Mouse (Mus musculus): ENCODE results near the gene Cacna1a. TPM values are rescaled to one million over a fixed set of nuclear protein-coding genes. Genes with fewer than 3 reads are reported as not detected.
A peak's percentile ranks its signal among the peaks of the same experiment; 100 is the strongest.

The Cacna1a gene
- polyA plus RNA-seq, 1 experiment from 2014 or later: 7.7 TPM

DNA sequence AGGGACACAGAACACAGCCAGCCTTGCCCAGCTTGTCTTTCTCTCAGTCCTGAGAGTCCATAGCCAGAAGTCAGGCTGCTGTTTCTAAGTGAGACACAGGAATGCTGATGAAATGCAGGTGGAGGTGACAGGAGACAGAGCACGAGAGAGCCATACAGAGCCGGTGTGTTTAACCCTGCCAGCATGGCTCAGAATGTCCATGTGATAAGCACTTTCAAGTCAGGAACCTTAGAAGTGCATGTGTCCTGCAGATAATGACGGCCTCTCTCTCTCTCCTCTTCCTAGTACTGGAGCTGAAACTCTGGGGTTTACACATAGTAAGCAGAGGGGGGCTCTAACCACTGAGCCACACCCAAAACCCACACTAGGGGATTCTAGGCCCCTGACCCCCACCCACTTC lies 157.3 kb downstream of the Cacna1a start:
- WGBS: 81% methylated on average over 3 of the region's 3 CpGs
- Histone ChIP-seq H3K4me2 (ENCODE audit: low read depth, low read length, severe bottlenecking) (no peak overlapping the region), H3K9ac (ENCODE audit: low read length) (no peak overlapping the region), H3K36me3 (ENCODE audit: control insufficient read depth, insufficient read depth, low read length) (no peaks in the 10 kb centered on the region; the same call in 1 of the 2 replicates), H3K27me3 (ENCODE audit: control insufficient read depth, insufficient read depth, low read length) (no peaks in the 10 kb centered on the region), H3K27ac (ENCODE audit: low read depth, low read length) (no peak overlapping the region), H3K9me3 (ENCODE audit: control insufficient read depth, low read length) (no peaks in the 10 kb centered on the region), H3K4me3 (ENCODE audit: low read depth, low read length) (no peak overlapping the region), H3K4me1 (replicated peaks; ENCODE audit: control insufficient read depth, insufficient read depth, low read length) (no peaks in the 10 kb centered on the region)
- no peak for DNase-seq (ENCODE audit: low spot score)
- no peak for ATAC-seq (replicated peaks; ENCODE audit: low FRiP score)

DNA sequence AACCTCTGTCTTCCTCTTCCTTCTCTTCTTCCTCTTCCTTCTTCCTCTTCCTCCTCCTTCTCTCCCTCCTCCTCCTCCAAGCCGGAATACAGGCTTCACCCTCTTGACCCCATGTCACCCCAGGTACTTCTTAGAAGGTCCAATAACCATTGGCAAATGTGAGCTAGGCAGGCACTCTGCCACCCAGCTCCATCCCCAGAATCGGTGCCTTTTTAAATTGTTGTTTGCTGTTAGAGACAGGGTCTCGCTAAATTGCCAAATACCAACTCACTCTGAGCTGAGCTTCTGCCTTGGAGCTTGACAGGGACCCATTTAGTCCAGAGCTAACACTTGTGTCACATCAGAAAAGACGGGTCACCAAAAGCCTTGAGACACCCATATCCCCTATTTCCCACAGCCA lies 164.2 kb downstream of the Cacna1a start:
- no peak overlapping the region for H3K27ac ChIP-seq (ENCODE audit: low read depth, low read length)
- H3K27me3 ChIP-seq (ENCODE audit: control insufficient read depth, insufficient read depth, low read length): no peaks in the 10 kb centered on the region
- WGBS: 90% methylated on average over 4 of the region's 4 CpGs
- H3K9ac ChIP-seq (ENCODE audit: low read length): no peak overlapping the region
- H3K4me3 ChIP-seq (ENCODE audit: low read depth, low read length): no peak overlapping the region
- DNase-seq (ENCODE audit: low spot score): no peak
- H3K36me3 ChIP-seq (ENCODE audit: control insufficient read depth, insufficient read depth, low read length): no peaks in the 10 kb centered on the region
- no peak for ATAC-seq (replicated peaks; ENCODE audit: low FRiP score)
- H3K9me3 ChIP-seq (ENCODE audit: control insufficient read depth, low read length): no peaks in the 10 kb centered on the region
- H3K4me2 ChIP-seq (ENCODE audit: low read depth, low read length, severe bottlenecking): no peak overlapping the region
- H3K4me1 ChIP-seq (replicated peaks; ENCODE audit: control insufficient read depth, insufficient read depth, low read length): no peaks in the 10 kb centered on the region

DNA sequence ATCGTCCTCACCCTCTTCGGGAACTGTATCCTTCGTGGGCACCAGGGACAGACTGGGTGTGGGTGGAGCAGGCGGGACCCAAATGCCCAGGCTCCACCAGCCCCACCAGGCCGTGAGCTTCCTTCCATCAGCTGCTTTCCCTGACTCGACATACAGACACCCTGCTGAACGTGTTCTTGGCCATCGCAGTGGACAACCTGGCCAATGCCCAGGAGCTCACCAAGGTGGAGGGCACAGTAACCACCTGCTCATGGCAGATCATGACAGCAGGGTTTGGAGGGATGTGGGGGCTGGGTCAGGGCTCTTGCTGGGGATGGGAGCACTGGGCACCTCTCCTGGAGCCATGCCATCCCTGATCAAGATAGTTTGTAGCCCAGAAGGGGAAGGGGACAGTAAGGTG lies 164.9 kb downstream of the Cacna1a start:
- WGBS: 91% methylated on average over 8 of the region's 8 CpGs
- ATAC-seq (replicated peaks; ENCODE audit: low FRiP score): no peak

DNA sequence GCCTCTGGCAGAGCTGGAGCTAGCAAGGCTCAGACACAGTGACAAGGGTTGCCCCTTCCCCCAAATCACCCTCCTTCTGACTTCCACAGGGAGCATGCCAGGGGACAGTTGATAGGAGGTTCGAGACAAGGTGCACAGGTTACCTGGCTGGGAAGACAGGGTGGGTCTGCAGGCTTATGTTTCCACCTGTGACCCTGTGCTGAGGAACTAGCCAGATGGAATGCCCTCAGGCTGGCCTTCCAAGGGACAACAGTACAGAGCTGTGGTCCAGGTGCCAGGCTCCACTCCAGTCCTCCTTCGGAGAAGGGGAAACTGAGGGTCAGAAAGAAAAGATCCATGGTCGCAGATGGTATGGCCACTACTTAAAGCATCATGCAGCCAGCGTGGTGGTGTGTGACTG lies 165.4 kb downstream of the Cacna1a start:
- no peak overlapping the region for H3K4me2 ChIP-seq (ENCODE audit: low read depth, low read length, severe bottlenecking)
- WGBS: 86% methylated on average over 4 of the region's 4 CpGs
- H3K4me3 ChIP-seq (ENCODE audit: low read depth, low read length): no peak overlapping the region
- H3K36me3 ChIP-seq (ENCODE audit: control insufficient read depth, insufficient read depth, low read length): no peaks in the 10 kb centered on the region
- H3K9me3 ChIP-seq (ENCODE audit: control insufficient read depth, low read length): no peaks in the 10 kb centered on the region
- no peak overlapping the region for H3K27ac ChIP-seq (ENCODE audit: low read depth, low read length)
- no peak overlapping the region for H3K9ac ChIP-seq (ENCODE audit: low read length)
- ATAC-seq (replicated peaks; ENCODE audit: low FRiP score): no peak
- no peak for DNase-seq (ENCODE audit: low spot score)
- H3K27me3 ChIP-seq (ENCODE audit: control insufficient read depth, insufficient read depth, low read length): peaks cover 8% of the 10 kb centered on the region
- no peaks in the 10 kb centered on the region for H3K4me1 ChIP-seq (replicated peaks; ENCODE audit: control insufficient read depth, insufficient read depth, low read length)

More for the DNA sequence above, 164.9 kb downstream of the Cacna1a start:
- no peak overlapping the region for H3K4me2 ChIP-seq (ENCODE audit: low read depth, low read length, severe bottlenecking)
- H3K9me3 ChIP-seq (ENCODE audit: control insufficient read depth, low read length): no peaks in the 10 kb centered on the region
- no peaks in the 10 kb centered on the region for H3K36me3 ChIP-seq (ENCODE audit: control insufficient read depth, insufficient read depth, low read length)
- no peak overlapping the region for H3K9ac ChIP-seq (ENCODE audit: low read length)
- H3K4me3 ChIP-seq (ENCODE audit: low read depth, low read length): no peak overlapping the region
- H3K4me1 ChIP-seq (replicated peaks; ENCODE audit: control insufficient read depth, insufficient read depth, low read length): no peaks in the 10 kb centered on the region
- DNase-seq (ENCODE audit: low spot score): no peak
- no peak overlapping the region for H3K27ac ChIP-seq (ENCODE audit: low read depth, low read length)
- peaks cover 3% of the 10 kb centered on the region for H3K27me3 ChIP-seq (ENCODE audit: control insufficient read depth, insufficient read depth, low read length)

DNA sequence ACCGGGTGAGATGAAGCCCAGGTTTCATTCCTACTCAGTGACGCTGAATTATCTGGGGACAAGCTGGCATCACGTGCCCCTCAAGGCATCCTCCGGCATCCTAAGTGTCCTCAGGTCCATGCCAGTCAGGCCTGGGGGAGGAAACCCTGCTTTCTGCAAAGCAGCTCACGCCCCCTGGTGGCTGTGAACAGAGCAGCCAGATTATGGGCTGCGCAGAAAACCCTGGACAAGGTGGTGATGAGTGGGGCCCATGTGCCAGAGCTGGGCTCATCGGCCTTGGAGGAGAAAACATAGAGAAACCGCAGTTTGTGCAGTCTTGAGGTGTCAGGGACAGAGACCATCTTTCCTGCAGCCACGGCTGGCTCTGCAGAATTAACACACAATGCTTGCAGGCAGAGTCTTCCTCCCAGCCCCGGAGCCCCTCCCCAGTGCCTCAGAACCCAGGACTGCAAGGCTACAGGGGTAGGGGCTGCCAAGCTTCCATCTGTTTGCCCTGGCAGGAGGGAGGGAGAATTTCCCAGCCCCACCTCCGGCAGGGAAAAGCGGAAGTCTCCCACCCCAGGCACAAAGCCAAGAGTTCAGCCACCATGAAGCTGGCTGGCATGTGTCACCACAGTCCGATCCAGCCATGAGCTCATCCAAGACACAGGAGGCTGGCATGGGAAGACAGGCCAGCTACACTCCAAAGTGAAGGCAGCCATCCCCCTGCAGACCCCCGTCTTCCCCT lies 166.2 kb downstream of the Cacna1a start:
- WGBS: 57% methylated on average over 14 of the region's 14 CpGs
- H3K4me1 ChIP-seq (replicated peaks; ENCODE audit: control insufficient read depth, insufficient read depth, low read length): peaks cover 6% of the 10 kb centered on the region
- H3K4me3 ChIP-seq (ENCODE audit: low read depth, low read length): no peak overlapping the region
- DNase-seq (ENCODE audit: low spot score): peak; percentile 75
- ATAC-seq (replicated peaks; ENCODE audit: low FRiP score): no peak
- no peak overlapping the region for H3K9ac ChIP-seq (ENCODE audit: low read length)
- no peaks in the 10 kb centered on the region for H3K36me3 ChIP-seq (ENCODE audit: control insufficient read depth, insufficient read depth, low read length)
- no peaks in the 10 kb centered on the region for H3K9me3 ChIP-seq (ENCODE audit: control insufficient read depth, low read length)
- no peak overlapping the region for H3K4me2 ChIP-seq (ENCODE audit: low read depth, low read length, severe bottlenecking)
- peaks cover 17% of the 10 kb centered on the region for H3K27me3 ChIP-seq (ENCODE audit: control insufficient read depth, insufficient read depth, low read length)
- no peak overlapping the region for H3K27ac ChIP-seq (ENCODE audit: low read depth, low read length)

DNA sequence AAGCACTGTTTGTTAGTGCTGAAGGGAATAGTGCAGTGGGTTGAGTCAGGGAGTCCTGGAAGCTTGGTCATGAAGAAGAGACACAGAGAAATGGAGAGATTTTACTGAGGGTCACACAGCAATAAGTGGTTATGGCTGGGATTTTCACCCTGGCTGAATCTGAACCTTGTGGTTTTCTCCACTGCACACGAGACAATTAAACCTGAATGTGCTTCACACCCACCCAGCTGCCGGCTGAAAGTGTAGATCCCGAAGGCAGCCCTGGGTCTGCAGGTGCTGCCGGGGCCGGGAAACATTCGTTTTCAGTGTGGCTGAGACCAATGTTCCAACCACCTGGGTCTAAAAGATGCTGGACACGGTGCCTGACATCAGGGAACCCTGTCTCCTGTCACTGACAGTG lies 167.0 kb downstream of the Cacna1a start:
- no peak overlapping the region for H3K4me3 ChIP-seq (ENCODE audit: low read depth, low read length)
- H3K36me3 ChIP-seq (ENCODE audit: control insufficient read depth, insufficient read depth, low read length): no peaks in the 10 kb centered on the region
- H3K4me2 ChIP-seq (ENCODE audit: low read depth, low read length, severe bottlenecking): no peak overlapping the region
- H3K4me1 ChIP-seq (replicated peaks; ENCODE audit: control insufficient read depth, insufficient read depth, low read length): peaks cover 6% of the 10 kb centered on the region
- DNase-seq (ENCODE audit: low spot score): no peak
- WGBS: 86% methylated on average over 7 of the region's 7 CpGs
- H3K9ac ChIP-seq (ENCODE audit: low read length): no peak overlapping the region
- H3K9me3 ChIP-seq (ENCODE audit: control insufficient read depth, low read length): no peaks in the 10 kb centered on the region
- H3K27ac ChIP-seq (ENCODE audit: low read depth, low read length): no peak overlapping the region
- ATAC-seq (replicated peaks; ENCODE audit: low FRiP score): no peak
- peaks cover 25% of the 10 kb centered on the region for H3K27me3 ChIP-seq (ENCODE audit: control insufficient read depth, insufficient read depth, low read length)

DNA sequence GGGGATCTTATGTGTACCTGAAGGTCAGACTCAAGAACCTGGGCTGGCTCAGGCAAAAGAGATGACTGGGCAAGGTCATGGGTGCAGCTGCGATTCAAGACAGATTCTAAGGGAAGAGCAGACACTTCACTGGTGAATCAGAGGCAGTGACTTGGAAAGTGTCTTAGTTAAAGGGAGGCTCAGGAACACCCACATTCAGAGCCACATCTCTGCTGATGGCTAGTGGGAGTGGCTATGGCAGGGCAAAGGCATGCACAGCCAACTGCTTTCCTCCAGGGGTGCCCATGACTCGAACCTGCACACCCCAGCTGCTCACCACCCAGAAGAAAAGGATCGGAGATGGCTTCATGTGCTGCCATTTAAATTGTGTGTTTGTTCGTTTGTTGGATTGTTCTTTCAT lies 169.7 kb downstream of the Cacna1a start:
- ATAC-seq (replicated peaks; ENCODE audit: low FRiP score) (no peak), DNase-seq (ENCODE audit: low spot score) (no peak)
- Histone ChIP-seq H3K27me3 (ENCODE audit: control insufficient read depth, insufficient read depth, low read length) (peaks cover 25% of the 10 kb centered on the region), H3K27ac (ENCODE audit: low read depth, low read length) (no peak overlapping the region), H3K4me1 (replicated peaks; ENCODE audit: control insufficient read depth, insufficient read depth, low read length) (peaks cover 6% of the 10 kb centered on the region), H3K9me3 (ENCODE audit: control insufficient read depth, low read length) (no peaks in the 10 kb centered on the region), H3K36me3 (ENCODE audit: control insufficient read depth, insufficient read depth, low read length) (no peaks in the 10 kb centered on the region), H3K9ac (ENCODE audit: low read length) (no peak overlapping the region), H3K4me3 (ENCODE audit: low read depth, low read length) (no peak overlapping the region), H3K4me2 (ENCODE audit: low read depth, low read length, severe bottlenecking) (no peak overlapping the region)
- 69% methylated on average over 4 of the region's 4 CpGs for WGBS

DNA sequence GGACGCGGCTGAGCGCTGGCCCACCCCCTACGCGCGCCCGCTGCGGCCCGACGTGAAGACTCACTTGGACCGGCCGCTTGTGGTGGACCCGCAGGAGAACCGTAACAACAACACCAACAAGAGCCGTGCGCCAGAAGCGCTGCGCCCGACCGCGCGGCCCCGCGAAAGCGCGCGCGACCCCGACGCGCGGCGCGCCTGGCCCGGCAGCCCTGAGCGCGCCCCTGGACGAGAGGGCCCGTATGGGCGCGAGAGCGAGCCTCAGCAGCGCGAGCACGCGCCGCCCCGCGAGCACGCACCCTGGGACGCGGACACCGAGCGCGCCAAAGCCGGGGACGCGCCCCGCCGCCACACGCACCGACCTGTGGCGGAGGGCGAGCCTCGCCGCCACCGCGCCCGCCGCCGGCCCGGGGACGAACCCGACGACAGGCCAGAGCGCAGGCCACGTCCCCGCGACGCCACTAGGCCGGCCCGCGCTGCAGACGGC lies 170.9 kb downstream of the Cacna1a start:
- ATAC-seq (replicated peaks; ENCODE audit: low FRiP score): 0 out of 2 replicates have a peak, but pooled peaks have one; percentile 12
- Histone ChIP-seq H3K27ac (ENCODE audit: low read depth, low read length) (no peak overlapping the region), H3K9ac (ENCODE audit: low read length) (peak overlapping the region; percentile 16; the same call in 1 of the 2 replicates), H3K36me3 (ENCODE audit: control insufficient read depth, insufficient read depth, low read length) (no peaks in the 10 kb centered on the region), H3K4me1 (replicated peaks; ENCODE audit: control insufficient read depth, insufficient read depth, low read length) (peaks cover 6% of the 10 kb centered on the region), H3K27me3 (ENCODE audit: control insufficient read depth, insufficient read depth, low read length) (peaks cover 25% of the 10 kb centered on the region), H3K4me2 (ENCODE audit: low read depth, low read length, severe bottlenecking) (peak overlapping the region; percentile 58), H3K4me3 (ENCODE audit: low read depth, low read length) (peak overlapping the region; percentile 41), H3K9me3 (ENCODE audit: control insufficient read depth, low read length) (no peaks in the 10 kb centered on the region)
- under 1% methylated on average over 71 of the region's 84 CpGs for WGBS
- DNase-seq (ENCODE audit: low spot score): peak; percentile 67

DNA sequence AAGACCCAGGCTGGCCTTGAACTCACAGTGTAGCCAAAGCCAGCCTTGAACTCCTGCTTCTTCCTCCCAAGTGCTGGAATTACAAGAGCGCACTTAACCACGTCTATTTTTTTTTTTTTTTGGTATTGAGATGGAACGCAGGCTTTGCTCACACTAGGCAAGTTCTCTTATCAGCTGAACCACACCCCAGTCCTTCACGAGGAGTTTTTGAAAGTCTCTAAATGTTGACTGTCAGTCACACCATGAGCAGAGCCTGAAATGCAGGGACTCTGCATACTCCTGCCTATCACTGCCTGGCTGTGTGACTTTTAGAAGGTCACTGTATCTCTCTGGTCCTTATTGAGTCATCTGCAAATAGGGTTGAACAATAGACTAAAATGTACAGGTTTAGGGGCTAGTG lies 173.5 kb downstream of the Cacna1a start:
- Histone ChIP-seq H3K27me3 (ENCODE audit: control insufficient read depth, insufficient read depth, low read length) (peaks cover 25% of the 10 kb centered on the region), H3K36me3 (ENCODE audit: control insufficient read depth, insufficient read depth, low read length) (no peaks in the 10 kb centered on the region)
- 90% methylated on average over 4 of the region's 4 CpGs for WGBS

More for the DNA sequence above, 173.5 kb downstream of the Cacna1a start:
- DNase-seq (ENCODE audit: low spot score) (no peak), ATAC-seq (replicated peaks; ENCODE audit: low FRiP score) (no peak)
- no peak overlapping the region for H3K4me2 ChIP-seq (ENCODE audit: low read depth, low read length, severe bottlenecking)
- no peak overlapping the region for H3K9ac ChIP-seq (ENCODE audit: low read length)
- no peak overlapping the region for H3K4me3 ChIP-seq (ENCODE audit: low read depth, low read length)
- no peak overlapping the region for H3K27ac ChIP-seq (ENCODE audit: low read depth, low read length)
- H3K9me3 ChIP-seq (ENCODE audit: control insufficient read depth, low read length): no peaks in the 10 kb centered on the region
- H3K4me1 ChIP-seq (replicated peaks; ENCODE audit: control insufficient read depth, insufficient read depth, low read length): peaks cover 6% of the 10 kb centered on the region
